Mouse (Mus musculus) kidney, embryonic 15.5 days (tissue): Measurements from ENCODE around the gene Gemin8. TPM values are rescaled to one million over a fixed set of nuclear protein-coding genes. Genes with fewer than 3 reads are reported as not detected.

Experiments used
- ATAC-seq: fragments of 200-750 bp; cut with Nextera tagmentation; replicated peaks from 2 replicates; pipeline ENCODE4 v1.8.0; 2017; ENCODE audit warnings: moderate TSS enrichment; ENCODE audit not compliant: low FRiP score
- H3K27ac ChIP-seq: fragments of 300-500 bp; sonication (generic); 2 replicates; pipeline ENCODE4 v1.5.1; 2015; ENCODE audit warnings: mild to moderate bottlenecking, inconsistent platforms
- H3K27me3 ChIP-seq: fragments of 300-500 bp; sonication (generic); 2 replicates; pipeline ENCODE4 v1.6.1; 2015; ENCODE audit warnings: inconsistent platforms
- H3K36me3 ChIP-seq: fragments of 300-500 bp; sonication (generic); 2 replicates; pipeline ENCODE4 v1.6.1; 2015; ENCODE audit warnings: inconsistent platforms
- H3K4me1 ChIP-seq: fragments of 300-500 bp; sonication (generic); 2 replicates; pipeline ENCODE4 v1.6.1; 2015; ENCODE audit warnings: inconsistent platforms
- H3K4me2 ChIP-seq: fragments of 300-500 bp; sonication (generic); 2 replicates; pipeline ENCODE4 v1.6.1; 2015; ENCODE audit warnings: moderate library complexity, mild to moderate bottlenecking, inconsistent platforms
- H3K4me3 ChIP-seq: fragments of 300-500 bp; sonication (generic); replicated peaks from 2 replicates; pipeline ENCODE4 v1.5.1; 2015; ENCODE audit warnings: mild to moderate bottlenecking, inconsistent platforms
- H3K9ac ChIP-seq: fragments of 300-500 bp; sonication (generic); 2 replicates; pipeline ENCODE4 v1.6.1; 2015; ENCODE audit warnings: mild to moderate bottlenecking, inconsistent platforms
- H3K9me3 ChIP-seq: fragments of 300-500 bp; sonication (generic); replicated peaks from 2 replicates; pipeline ENCODE4 v1.6.1; 2016; ENCODE audit warnings: inconsistent platforms
- WGBS: fragments of 180-500 bp; shearing (Covaris S2); methylation state at CpG from one replicate; pipeline ENCODE4 v1.1.7; 2015; ENCODE audit warnings: mixed read lengths; 5-methylcytosine and 5-hydroxymethylcytosine counted together
- polyA plus RNA-seq: library from polyadenylated mRNA; unstranded; fragments of >200 nt; fragmentation: Nextera tagmentation; extraction: Ambion mirVana; gene quantifications from 2 replicates; pipeline ENCODE4 v1.2.1, GENCODE M21; 2015

The Gemin8 gene
- polyA plus RNA-seq, 1 experiment from 2014 or later: 15.6 TPM

DNA sequence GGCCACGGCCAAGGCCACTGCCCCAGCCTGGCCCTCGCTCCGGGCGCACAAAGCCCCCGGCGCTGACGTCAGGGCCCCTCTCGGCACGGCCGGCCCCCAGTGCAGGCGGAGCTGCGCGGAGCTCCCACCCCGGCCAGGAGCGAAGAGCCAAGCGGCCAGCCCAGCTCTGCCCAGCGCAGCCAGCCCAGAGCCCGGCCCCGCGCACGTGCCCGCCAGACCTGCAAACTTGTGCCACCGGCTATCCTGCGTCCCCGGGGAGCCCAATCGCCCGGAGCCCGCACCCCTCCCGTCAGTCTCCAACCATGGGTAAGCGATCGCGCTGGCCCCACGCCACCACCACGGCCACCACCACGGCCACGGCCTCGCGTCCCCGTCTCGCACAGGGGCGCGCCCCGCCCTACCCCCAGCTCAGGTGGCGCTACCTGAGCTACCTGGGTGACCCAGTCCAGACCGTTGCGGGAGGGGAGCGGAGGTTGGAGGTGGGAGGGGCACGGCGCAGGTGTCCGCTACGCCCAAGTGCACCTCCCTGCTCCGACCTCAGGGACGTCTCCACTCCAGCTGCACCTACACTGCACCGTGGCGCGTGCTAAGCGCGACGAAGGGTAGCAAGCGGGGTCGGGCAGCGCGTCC is 68.7 kb downstream of the Gemin8 start, which contains the start of gene Gpm6b:
Gpm6b (plus strand) TSS at position 81 of the 630 bp plus-strand sequence.
- Histone ChIP-seq H3K9ac (peak within 1 kb of the TSS; percentile 45), H3K9me3 (no peaks in the 10 kb centered on the region), H3K27me3 (peaks cover 62% of the 10 kb centered on the region), H3K4me1 (no peaks in the 10 kb centered on the region), H3K4me2 (peak within 1 kb of the TSS; percentile 90), H3K36me3 (no peaks in the 10 kb centered on the region), H3K4me3 (peak within 1 kb of the TSS; percentile 57), H3K27ac (no peak within 1 kb of the TSS)
- WGBS: 25% methylated on average over 52 of the region's 63 CpGs
- ATAC-seq: peak; percentile 96

DNA sequence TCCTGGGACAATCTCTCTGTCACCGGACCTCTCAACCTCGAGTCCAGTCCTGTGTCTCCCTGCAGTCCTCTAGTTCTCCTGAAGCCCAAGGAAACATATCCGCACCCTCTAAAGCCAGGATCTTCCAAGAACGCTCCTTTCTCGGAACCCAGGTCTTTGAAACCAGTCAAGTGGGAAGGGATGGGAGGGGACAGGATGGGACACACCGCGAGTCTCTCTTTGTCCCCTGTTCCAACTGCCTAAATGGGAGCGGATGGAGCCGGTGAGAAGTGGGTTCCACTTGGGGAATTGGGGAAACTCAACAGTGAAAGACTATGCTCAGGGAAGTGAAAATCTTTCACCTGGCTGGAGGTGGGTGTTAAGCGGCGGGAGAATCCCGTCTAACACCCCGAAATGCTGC is 69.3 kb downstream of the Gemin8 start:
- Histone ChIP-seq H3K9ac (peak overlapping the region; percentile 45), H3K4me3 (peak overlapping the region; percentile 57), H3K27me3 (peaks cover 63% of the 10 kb centered on the region), H3K27ac (no peak overlapping the region), H3K4me2 (peak overlapping the region; percentile 90), H3K9me3 (no peaks in the 10 kb centered on the region), H3K36me3 (no peaks in the 10 kb centered on the region), H3K4me1 (no peaks in the 10 kb centered on the region)
- 34% methylated on average over 13 of the region's 13 CpGs for WGBS
- no peak; the same call in none of the 2 replicates for ATAC-seq

Other genes starting within 250 kb of the Gemin8 start
- 21.1 and 24.1 TPM in 2 replicates for gene Gpm6b, start 68.5 kb downstream of the Gemin8 start, polyA plus RNA-seq